Mouse (Mus musculus) splenic B cell, adult 2 months (primary cell): ENCODE results near the gene Cd55b.
"Not testable (repeated sequence)": the region's sequence is repeated elsewhere in the genome, so short reads cannot be mapped to it uniquely, and the experiment has no call there.

ENCODE experiments used
- DNase-seq: peaks from one replicate; pipeline ENCODE4 v3.0.0-alpha.2; 2011; ENCODE audit warnings: low read depth, low spot score
- H3K27me3 ChIP-seq: 2 replicates; pipeline ENCODE4 v1.6.1; 2012; ENCODE audit warnings: mild to moderate bottlenecking, low read length, moderate library complexity, mixed read lengths; ENCODE audit not compliant: control insufficient read depth, poor library complexity, insufficient read depth, severe bottlenecking
- H3K36me3 ChIP-seq: 2 replicates; pipeline ENCODE4 v1.6.1; 2012; ENCODE audit warnings: mild to moderate bottlenecking, low read length, moderate library complexity, mixed read lengths; ENCODE audit not compliant: control insufficient read depth, poor library complexity, insufficient read depth, severe bottlenecking

Gene Cd55b

DNA sequence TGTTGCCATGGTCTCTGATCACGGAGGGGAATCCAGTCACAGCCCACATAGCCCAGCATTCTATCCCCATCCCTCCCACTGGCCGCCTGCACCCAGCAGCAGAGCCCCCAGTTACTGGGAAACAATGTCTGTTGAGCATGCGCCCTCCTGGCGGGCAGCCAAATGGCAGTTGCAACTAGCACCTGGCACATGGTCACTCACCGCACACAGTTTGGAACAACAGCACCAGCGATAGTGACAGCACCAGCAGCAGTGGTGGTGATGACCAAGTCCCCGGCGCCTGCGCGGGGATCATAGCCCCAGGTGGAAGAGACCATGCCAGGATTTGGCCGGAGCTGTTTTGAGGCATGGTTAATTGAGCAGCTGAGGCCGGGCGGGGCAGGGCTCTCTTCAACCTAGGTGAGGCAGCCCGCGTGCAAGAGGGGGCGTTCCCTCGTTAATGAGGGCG is at the start of gene Cd55b:
Cd55b (minus strand) TSS at position 346 of the 448 bp plus-strand sequence.
- H3K36me3 ChIP-seq, result no peaks in the 10 kb centered on the region

DNA sequence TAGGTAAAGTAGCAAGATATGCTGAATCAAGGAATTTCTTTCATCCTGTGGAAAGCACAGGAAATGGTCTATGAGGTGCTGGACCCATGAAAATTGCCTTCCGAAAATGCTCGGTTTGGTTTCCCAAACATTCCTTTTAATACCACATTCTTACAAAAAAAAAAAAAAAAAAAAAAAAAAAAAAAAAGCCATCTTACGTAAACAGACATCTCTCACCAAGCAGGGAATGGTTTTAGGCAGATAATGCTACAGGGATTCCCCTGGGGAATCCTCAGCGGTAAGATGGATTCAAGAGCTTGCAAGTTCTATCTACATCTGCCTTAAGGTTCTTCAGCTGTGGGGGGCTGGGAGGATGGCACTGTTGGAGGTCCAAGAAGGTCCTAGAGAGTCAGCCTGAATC is 47.3 kb upstream of the Cd55b start:
- no peak for DNase-seq
- Histone ChIP-seq H3K27me3 (no peaks in the 10 kb centered on the region), H3K36me3 (no peaks in the 10 kb centered on the region)

More for the DNA sequence above, at the start of gene Cd55b:
- DNase-seq, result no peak
- H3K27me3 ChIP-seq, result no peaks in the 10 kb centered on the region

GRCm38 (mm10) chr1:130467453-130467852 is 44.6 kb upstream of the Cd55b start:
- no peak for DNase-seq
- no peaks in the 10 kb centered on the region for H3K27me3 ChIP-seq
- no peaks in the 10 kb centered on the region for H3K36me3 ChIP-seq

DNA sequence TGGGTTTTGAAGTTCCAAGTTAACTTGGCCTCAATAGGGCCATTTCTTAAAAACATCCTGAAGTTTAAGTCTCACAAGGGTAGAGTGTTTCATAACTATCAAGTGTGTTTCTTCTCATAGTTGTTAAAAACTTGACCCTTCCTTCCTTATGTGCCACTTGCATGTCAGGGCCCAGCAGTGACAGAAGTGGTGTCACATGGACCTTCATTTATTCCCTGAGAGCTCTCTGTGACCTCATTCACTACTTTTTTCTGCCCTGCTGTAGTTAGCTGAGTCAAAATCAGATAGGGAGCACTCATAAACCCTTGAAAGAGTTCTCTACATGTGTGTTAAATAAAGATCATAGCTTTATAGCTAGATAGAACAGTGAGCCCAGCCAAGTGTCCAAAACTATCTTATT is 41.4 kb upstream of the Cd55b start:
- Histone ChIP-seq H3K27me3 (no peaks in the 10 kb centered on the region), H3K36me3 (peaks cover 5% of the 10 kb centered on the region; the same call in 1 of the 2 replicates)
- DNase-seq, result no peak

- no peak for DNase-seq
- Histone ChIP-seq H3K36me3 (peaks cover 5% of the 10 kb centered on the region; the same call in 1 of the 2 replicates), H3K27me3 (no peaks in the 10 kb centered on the region)
These were observed 40.1 kb upstream of the Cd55b start for GRCm38 (mm10) chr1:130462867-130463266.

DNA sequence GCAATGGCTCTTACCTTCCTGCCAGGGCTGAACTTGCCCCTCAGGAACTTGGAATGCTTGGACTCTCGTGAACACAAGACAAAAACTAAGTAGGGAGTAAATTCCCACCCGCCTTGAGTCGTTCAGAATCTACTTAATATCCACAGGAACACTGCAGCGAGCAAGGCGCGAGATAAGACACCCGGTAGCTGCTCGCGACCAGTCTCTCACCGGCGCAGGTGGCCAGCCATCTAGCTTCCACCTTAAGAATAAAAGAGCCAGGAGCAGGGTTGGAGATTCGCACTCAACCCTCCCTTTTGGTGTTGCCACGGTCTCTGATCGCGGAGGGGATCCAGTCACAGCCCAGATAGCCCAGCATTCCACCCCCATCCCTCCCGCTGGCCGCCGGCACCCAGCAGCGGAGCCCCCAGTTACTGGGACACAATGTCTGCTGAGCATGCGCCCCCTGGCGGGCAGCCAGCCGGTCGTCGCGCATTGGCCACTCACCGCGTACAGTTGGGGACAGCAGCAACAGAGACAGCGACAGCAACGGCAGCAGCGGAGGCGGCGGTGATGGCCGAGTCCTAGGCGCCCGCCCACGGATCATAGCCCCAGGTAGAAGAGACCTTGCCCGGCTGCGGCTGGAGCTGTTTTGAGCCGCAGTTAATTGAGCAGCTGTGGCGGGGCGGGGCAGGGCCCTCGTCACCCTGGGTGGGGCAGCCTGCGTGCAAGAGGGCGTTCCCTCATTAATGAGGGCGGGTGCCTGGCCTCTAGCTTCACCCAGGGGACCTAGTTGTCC is 39.5 kb upstream of the Cd55b start, which contains the start of gene Cd55:
Cd55 (minus strand) TSS at position 661 of the 778 bp plus-strand sequence.
- peaks cover 5% of the 10 kb centered on the region; the same call in 1 of the 2 replicates for H3K36me3 ChIP-seq
- DNase-seq, result peak; percentile 96

GRCm38 (mm10) chr1:130455111-130455510 is 32.3 kb upstream of the Cd55b start:
- H3K27me3 ChIP-seq, result no peaks in the 10 kb centered on the region
- peaks cover 13% of the 10 kb centered on the region for H3K36me3 ChIP-seq
- no peak for DNase-seq

More for the DNA sequence above, 39.5 kb upstream of the Cd55b start, which contains the start of gene Cd55:
- H3K27me3 ChIP-seq, result no peaks in the 10 kb centered on the region

GRCm38 (mm10) chr1:130442930-130443329 is 20.1 kb upstream of the Cd55b start:
- DNase-seq, H3K27me3 ChIP-seq: not testable (repeated sequence)
- H3K36me3 ChIP-seq, result peaks cover 11% of the 10 kb centered on the region

DNA sequence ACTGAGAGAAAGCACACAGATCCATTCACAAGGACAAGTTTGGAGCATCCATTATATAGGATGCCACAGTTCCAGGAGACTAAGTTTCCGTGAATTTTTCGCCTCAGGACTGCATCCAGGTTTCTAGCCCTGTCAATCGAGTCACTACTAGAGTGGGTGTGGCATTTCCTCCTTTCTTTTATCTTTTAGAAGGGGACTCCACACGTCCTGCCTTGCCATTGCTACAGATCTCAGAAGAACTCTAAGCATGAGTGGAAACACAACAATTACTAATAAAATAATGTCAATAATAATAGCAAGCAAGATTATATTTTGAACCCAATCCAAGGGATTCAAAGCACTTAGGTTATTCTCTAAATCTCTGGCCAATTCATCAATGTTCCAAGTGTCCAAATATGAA is 8.1 kb upstream of the Cd55b start:
- H3K36me3 ChIP-seq, result peaks cover 5% of the 10 kb centered on the region; the same call in 1 of the 2 replicates
- no peaks in the 10 kb centered on the region for H3K27me3 ChIP-seq
- DNase-seq, result no peak

DNA sequence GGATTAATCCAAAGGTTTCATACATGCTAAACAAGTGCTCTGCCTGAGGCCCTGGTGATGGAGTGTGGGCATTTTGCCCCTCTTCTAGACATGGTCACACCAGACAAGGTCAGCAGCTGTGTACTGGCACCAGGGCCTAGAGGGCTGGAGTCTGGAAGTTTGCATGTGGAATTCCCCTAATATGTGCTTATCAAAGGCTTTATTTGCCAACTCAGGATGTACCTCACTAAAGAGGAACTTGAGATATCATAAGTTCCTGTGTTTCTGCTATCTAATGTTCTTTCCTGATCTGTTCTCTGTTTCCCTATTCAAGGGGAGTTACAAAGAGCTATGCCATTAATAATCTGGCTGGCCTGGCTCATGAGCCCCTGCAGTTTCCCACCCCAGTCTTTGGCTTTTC is 5.9 kb upstream of the Cd55b start:
- peak; percentile 26 for DNase-seq
- not testable (repeated sequence) for H3K36me3 ChIP-seq, H3K27me3 ChIP-seq

DNA sequence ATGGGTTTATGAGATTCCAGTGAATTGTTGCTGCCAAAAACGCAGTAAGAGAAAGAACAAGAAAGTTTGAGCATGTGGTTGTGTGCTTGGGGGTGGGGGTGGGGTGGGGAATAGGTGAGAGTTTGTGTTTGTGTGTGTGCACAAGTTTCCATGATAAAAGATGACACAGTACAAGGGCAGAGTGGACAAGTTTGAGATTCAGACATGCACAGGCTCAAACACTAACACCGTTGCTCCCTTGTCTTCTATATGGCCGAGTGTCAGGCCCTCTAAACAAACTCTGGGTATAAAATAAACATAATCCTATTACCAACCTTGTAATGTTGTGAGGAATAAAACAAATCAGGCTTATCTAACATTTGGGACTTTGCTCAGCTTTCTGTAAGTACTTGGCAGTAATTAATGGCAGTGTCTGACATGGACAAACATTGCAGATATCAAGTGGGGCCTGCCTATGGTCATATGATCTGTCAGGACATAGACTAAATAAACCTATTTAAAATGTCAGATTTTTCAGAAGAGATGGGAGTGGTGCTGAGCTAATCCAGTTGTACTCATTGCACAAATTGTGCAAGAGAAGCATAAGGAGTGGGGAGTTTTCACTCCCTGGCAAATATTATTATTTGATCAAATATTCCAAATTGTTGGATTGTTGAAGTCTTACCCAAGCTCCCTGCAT is 4.5 kb upstream of the Cd55b start:
- DNase-seq, H3K27me3 ChIP-seq, H3K36me3 ChIP-seq: not testable (repeated sequence)

DNA sequence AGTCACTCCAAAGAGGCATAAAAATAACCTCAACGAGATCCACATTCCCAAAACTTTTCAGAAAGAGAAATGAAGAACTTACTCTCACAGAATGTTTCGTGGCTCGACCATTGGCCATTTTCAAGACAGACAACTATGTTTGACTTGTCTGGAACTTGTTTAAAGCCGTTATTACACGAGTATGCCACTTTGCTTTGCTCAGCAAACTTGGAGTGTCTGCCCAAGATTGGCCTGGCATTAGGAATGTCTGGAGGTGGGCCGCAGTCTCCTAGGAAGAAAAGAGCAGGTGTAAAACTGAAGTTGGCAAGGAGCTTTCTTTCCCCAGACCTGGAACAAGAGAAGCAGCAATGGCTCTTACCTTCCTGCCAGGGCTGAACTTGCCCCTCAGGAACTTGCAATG is 776 bp downstream of the Cd55b start:
- H3K27me3 ChIP-seq, DNase-seq, H3K36me3 ChIP-seq: not testable (repeated sequence)

GRCm38 (mm10) chr1:130397109-130397508 is 25.7 kb downstream of the Cd55b start:
- H3K36me3 ChIP-seq, DNase-seq, H3K27me3 ChIP-seq: not testable (repeated sequence)

DNA sequence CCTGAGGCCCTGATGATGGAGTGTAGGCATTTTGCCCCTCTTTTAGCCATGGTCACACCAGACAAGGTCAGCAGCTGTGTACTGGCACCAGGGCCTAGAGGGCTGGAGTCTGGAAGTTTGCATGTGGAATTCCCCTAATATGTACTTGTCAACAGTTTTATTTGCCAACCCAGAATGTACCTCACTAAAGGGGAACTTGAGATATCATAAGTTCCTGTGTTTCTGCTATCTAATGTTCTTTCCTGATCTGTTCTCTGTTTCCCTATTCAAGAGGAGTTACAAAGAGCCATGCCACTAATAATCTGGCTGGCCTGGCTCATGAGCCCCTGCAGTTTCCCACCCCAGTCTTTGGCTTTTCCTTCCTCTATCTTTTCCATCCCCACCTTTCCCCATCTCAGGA is 35.5 kb downstream of the Cd55b start:
- not testable (repeated sequence) for H3K36me3 ChIP-seq, DNase-seq

GRCm38 (mm10) chr1:130377726-130378429 is 44.9 kb downstream of the Cd55b start:
- Histone ChIP-seq H3K27me3 (no peaks in the 10 kb centered on the region), H3K36me3 (no peaks in the 10 kb centered on the region)
- no peak for DNase-seq

More for the DNA sequence above, 35.5 kb downstream of the Cd55b start:
- H3K27me3 ChIP-seq, result not testable (repeated sequence)
